Mouse (Mus musculus) thymus, postnatal 4 days (tissue): ENCODE results near the gene Mn1.

Source experiments
- DNase-seq: peaks from one replicate; pipeline ENCODE4 v3.0.0; 2021

Mn1 gene

DNA sequence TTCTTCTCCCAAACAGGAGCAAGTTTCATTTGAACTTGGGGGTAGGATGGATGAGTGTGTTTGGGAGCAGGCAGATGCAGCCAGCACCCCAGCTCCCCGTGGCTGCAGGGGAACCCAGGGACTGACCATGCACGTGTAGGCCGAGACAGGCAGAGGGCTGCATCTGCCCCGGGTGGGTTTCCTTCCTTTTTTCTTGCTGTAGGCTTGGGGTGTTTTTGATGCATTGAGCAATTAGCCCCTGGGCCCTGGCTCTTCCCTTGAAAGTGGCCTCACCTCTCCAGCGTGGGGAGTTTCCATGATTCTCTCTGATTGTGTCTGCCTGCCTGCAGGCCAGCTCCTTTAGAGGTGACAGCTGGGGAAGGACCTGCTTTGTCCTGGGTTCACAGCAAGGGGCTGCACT lies 15.7 kb downstream of the Mn1 start:
- no peak for DNase-seq

GRCm38 (mm10) chr5:111434342-111434842 lies 17.2 kb downstream of the Mn1 start:
- DNase-seq = no peak

DNA sequence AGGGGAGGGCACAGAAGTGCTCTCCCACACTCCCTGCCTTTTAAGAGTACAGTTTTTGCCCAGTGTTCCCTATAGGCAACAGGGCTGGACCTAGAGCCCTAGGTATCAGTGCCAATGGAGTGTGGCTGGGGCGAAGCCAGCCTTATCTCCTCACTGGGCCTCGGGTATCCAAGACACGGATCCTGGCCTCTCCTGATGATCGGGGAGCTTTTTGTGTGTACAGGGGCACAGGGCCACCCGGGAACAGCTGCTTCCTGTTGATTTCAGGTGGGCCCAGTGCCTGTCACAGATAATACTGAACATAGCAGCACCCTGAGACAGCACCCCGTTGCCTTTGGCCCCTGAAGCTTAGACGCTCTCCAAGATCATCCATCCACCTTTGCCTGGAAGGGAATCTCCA lies 19.1 kb downstream of the Mn1 start:
- DNase-seq = peak; percentile 39

DNA sequence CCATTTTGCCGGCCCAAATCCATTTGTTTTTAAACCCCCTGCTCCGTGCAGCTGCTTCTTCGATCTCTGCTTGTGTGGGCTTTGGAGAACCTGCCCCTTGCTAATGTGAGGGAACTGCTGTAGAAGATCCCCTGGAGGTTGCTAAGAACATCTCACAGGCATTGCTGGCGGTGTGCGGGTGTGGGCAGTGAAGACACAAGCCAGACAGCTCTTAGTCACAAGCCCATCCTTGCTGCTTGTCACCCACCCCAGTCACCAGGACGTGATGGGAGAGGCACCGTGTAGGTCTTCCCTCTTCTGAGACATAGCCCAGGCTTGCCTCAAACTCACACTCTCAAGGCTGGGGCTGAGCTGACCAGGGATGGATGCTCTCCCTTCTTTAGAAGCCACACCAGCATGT lies 20.0 kb downstream of the Mn1 start:
- DNase-seq = no peak

DNA sequence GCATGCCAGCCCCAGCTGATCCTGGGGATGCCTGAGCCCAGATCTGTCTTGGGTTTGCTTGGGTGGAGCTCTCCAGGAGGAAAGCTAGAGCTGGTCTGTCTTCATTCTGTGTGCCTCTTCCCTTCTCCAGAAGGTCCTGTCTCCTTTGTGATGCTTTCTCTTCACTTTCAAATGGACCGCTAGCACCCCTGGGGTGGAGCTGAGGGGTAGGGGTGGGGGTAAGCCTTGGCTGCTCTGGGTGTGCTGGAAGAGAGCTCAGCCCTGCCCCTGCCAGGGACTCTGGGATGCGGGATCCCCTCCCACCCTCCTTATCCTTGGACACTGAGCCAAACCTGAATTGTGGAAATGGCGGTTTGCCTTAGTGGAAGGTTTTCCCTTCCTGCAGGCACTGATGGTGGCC lies 21.2 kb downstream of the Mn1 start:
- no peak for DNase-seq

- DNase-seq = no peak
Observed at GRCm38 (mm10) chr5:111438821-111439220, 21.7 kb downstream of the Mn1 start.

DNA sequence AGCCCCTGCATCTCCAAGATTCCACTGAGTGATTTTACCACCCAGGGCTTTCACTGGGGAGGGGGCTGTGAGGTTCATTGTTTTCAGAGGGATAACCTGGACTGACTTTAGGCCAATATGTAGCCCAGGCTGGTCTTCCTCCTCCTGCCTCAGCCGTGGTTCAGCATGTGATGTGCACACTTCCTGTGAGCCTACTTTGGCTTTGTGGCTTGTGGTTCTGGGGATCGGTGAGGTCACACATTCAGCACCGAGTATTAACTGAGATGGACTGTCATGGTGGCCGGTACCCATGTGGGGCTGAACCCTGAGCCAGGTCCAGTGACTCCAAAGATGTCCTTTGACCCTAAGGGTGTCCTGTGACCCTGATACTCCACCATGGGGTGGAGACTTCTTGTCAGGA lies 23.1 kb downstream of the Mn1 start:
- DNase-seq = no peak

DNA sequence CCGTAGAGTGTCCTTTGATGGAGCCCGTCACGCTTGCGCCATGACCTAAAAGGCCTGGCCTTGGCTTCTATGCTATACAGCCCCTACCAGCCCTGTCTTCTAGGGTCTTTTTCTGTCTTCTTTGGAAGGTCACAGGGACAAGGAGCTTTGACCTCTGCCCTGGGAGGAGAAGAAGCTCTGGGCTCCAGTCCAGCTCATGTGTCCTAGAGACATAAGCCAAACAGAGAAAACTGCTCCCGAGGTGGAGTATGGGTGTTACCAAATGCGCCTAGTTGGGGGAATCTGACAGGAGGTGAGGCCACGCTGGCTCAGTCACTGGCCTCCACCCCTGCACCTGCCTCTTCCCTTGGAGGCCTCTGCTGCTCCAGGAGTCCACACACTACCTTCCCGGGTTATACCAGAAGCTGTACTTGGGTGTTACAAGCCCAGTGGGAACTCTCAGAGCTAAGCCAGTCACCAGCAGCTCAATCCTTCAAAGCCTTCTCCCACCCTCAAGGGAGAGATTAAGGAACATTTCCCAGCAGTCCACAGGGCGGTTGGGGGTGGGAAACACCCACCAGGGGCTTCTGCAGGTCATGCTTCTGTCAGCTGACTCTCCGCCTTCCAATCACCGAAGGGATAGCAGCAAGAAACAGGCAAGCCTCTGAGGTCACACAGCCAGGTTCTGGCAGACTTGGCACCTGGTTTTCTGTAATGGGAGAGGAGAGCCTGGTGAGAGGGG lies 25.1 kb downstream of the Mn1 start:
- DNase-seq = no peak

DNA sequence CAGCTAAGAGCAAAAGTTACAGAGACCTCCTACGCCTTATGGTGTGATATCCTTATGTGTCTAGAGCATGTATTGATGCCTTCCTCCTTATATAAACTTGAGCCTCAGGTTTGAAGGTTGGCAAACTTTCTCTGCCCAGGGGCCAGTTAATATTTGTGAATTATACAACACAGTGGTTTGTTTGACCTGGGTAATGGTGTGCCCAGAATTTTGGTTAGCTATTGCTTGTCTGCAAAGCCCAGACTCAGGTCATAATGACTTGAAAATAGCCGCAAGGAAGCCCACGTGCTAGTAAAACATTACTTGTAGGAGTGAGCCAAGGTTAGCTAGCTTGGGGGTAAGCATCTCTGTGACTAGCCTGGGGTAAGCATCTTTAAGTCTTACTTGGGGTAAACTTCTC lies 26.5 kb downstream of the Mn1 start:
- DNase-seq = no peak

DNA sequence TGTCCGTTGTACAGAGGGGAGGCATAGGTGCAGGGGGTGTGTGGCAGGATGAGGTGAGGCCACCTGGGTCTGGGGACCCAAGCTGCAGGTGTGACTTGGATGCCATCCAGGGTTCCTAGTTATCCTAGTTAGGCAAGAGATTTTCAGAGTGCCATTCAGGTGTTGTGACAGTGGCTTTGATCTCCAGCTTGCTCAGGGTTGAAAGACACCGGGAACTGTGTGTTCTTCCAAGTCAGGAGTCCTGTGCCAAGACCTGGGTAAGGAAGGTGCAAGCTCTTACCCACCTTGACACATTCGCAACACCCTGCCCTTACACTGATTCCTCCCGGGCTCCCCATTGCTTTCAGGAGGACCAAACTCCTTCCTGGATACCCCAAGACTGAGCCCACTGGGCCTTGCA lies 27.2 kb downstream of the Mn1 start:
- DNase-seq = no peak

GRCm38 (mm10) chr5:111446652-111447051 lies 29.5 kb downstream of the Mn1 start:
- no peak for DNase-seq

GRCm38 (mm10) chr5:111449700-111450099 lies 32.5 kb downstream of the Mn1 start:
- no peak for DNase-seq

DNA sequence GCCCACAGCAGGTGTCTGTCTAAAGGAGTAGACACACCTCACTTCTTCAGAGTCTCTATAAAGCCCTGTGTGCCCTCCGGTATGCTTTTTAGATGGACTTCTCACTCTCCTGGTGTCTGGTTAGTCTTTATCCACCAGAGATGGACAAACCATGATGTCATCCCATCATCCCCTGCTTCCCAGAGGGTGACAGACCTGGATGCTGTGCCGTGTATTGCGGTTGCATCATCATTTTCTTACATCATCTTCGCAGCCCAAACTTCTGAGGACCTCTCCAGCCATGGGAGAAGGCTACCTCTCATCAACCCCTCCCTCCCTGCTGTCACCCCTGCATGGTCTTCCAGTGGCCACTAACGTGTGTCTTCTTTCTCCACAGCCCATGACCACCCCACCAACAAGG lies 37.1 kb downstream of the Mn1 start:
- DNase-seq = peak; percentile 32

GRCm38 (mm10) chr5:111454876-111455275 lies 37.7 kb downstream of the Mn1 start:
- DNase-seq = peak; percentile 64

GRCm38 (mm10) chr5:111458675-111459074 lies 41.5 kb downstream of the Mn1 start:
- no peak for DNase-seq

DNA sequence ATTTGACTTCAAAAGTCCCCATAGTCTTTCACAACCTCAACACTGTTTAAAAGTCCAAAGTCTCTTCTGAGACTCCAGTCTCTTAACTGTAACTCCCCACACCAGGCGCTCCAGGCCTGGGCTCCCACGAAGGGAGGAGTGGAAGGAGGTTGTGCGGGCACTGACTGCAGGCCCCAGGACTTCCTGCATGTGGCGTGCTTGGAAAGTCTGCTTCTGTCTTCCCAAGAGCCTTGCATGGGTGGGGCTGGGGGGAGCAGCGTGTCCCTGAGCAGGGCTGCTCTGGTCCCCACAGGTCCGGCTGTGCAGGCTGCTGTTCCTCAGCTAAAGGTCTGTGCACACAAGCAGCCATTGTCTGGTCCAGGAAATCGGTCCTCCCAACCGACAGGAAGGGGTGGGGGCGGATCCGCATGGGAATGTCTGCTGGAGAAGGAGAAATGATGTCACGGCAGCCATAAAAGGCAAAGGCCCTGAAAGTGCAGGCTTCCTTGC lies 48.7 kb downstream of the Mn1 start:
- DNase-seq = no peak

DNA sequence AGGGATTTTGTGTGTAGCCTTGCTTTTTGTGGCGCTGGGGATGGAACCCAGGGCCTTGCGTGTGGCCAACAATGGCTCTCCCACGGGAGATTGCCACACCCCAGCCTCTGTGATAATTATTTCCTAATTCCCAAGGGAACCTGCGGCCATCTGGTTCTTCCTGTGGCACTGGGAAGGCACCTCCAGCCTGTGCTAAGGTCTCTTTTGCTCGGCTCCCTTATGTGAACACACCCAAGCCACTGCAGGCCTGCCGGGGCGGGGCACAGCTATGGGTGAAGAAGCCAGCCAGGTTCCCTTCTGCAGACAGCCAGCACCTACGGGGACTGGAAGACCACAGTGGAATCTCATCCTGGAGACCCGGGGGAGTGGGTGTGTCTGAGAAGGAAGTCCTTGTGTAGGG lies 49.3 kb downstream of the Mn1 start:
- DNase-seq = no peak

- DNase-seq = no peak
Observed at GRCm38 (mm10) chr5:111467699-111468098, 50.5 kb downstream of the Mn1 start.

DNA sequence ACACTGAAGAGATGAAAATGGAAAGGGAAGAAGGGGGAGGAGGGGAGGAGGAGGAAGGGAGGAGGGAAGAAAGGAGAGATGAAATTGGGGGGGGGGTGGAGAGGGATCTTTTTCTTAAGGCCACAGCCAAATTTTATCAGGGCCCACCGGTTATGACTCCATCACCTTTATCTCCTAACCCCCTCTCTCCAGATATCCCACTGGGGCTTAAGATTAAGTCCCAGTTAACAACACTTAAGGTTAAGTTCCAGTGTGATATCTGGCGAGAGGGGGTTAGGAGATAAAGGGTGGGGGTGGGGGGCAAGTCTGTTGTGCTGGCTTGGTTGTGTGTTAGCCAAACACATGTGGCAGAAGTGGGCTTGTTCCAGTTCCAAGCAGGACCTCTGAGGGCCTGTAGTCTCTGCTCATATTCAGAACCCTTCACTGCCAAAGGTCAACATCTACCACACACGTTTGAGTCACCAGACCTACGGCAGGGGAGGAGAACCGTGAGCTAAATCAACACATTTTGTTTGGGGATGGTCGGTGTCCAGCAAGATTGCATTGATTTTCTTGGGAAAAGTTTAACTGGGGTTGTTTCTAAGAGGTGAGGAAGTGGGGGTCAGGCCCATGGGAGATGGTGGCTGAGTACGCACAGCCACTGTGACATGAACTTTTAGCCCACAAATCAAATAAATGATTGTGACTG lies 52.2 kb downstream of the Mn1 start:
- no peak for DNase-seq

- DNase-seq = no peak
Observed at GRCm38 (mm10) chr5:111470875-111471274, 53.7 kb downstream of the Mn1 start.

GRCm38 (mm10) chr5:111473425-111473824 lies 56.3 kb downstream of the Mn1 start:
- no peak for DNase-seq

DNA sequence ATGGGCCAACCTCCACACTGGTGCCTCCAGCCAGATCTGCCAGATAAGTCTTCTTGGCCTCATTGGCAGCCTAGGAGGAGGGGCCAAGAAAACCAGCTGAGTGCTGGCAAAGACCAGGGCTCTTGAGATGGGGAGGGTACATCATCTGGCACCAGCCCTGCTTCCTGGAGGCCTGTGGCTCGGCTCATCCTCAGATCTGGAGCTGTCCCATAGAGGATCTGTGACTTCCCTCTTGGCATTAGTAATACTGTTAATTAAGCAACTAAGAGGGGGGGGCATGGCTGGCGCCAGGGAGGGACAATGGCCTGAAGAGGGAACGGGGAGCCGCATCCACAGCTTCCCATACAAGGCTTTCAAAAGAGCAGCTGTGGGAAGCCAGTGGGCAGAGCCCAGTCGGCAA lies 58.6 kb downstream of the Mn1 start:
- DNase-seq = no peak

DNA sequence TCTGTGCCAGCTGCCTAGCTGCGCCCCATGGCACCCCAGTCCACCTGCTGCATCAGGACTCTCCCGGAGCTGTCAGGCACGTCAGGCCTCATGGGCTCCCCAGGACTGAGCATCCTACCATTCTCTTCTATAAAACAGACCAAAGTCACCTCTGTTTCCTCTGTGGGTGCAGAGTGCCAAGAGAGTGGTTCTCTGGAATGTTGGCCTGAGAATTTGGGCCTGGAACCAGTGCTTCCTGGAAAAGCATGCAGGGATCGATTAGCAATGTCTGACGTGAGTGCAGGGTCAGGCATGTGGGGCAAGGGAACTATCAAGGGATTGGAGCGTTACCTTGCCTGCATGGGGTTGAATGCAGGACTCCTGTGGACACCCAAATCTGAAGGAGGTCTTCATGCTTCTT lies 59.0 kb downstream of the Mn1 start:
- DNase-seq = no peak

DNA sequence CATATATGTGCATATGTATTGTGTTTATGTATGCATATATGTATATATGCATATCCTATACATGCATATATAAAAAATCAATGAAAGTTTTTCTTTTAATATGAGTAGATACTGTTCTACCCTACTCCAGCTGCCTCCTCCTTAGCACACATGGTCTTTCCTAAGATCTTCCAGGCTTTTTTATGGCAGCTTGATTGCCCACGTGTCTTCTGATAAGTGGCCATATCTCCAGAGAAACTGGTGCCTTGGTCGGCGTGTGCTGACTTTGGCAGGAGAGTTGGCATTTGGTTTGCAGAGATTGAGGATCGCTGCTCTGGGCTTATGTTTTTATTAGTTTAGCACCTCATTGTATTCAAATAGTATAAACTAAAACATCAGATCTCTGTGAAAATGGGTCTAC lies 68.7 kb downstream of the Mn1 start:
- DNase-seq = no peak
